Mouse (Mus musculus) hindbrain, embryonic 15.5 days (tissue): ENCODE results near the gene Tmem163. TPM values are rescaled to one million over a fixed set of nuclear protein-coding genes. Genes with fewer than 3 reads are reported as not detected.

Experiments
- ATAC-seq: fragments of 200-750 bp; cut with Nextera tagmentation; 2 replicates; pipeline ENCODE4 v1.8.0; 2017; ENCODE audit warnings: low read depth, moderate number of reproducible peaks, moderate TSS enrichment; ENCODE audit not compliant: low FRiP score
- H3K27ac ChIP-seq: fragments of 300-500 bp; sonication (generic); replicated peaks from 2 replicates; pipeline ENCODE4 v1.5.1; 2015; ENCODE audit warnings: mild to moderate bottlenecking, inconsistent platforms
- H3K27me3 ChIP-seq: fragments of 300-500 bp; sonication (generic); 2 replicates; pipeline ENCODE4 v1.6.1; 2015; ENCODE audit warnings: control low read depth, inconsistent platforms
- H3K36me3 ChIP-seq: fragments of 300-500 bp; sonication (generic); 2 replicates; pipeline ENCODE4 v1.6.1; 2015; ENCODE audit warnings: control low read depth, inconsistent platforms
- H3K4me1 ChIP-seq: fragments of 300-500 bp; sonication (generic); replicated peaks from 2 replicates; pipeline ENCODE4 v1.6.1; 2015; ENCODE audit warnings: control low read depth, inconsistent platforms
- H3K4me2 ChIP-seq: fragments of 300-500 bp; sonication (generic); 2 replicates; pipeline ENCODE4 v1.6.1; 2015; ENCODE audit warnings: moderate library complexity, mild to moderate bottlenecking, inconsistent platforms
- H3K4me3 ChIP-seq: fragments of 300-500 bp; sonication (generic); 2 replicates; pipeline ENCODE4 v1.5.1; 2015; ENCODE audit warnings: mild to moderate bottlenecking, inconsistent platforms
- H3K9ac ChIP-seq: fragments of 300-500 bp; sonication (generic); 2 replicates; pipeline ENCODE4 v1.6.1; 2015; ENCODE audit warnings: inconsistent platforms
- H3K9me3 ChIP-seq: fragments of 300-500 bp; sonication (generic); 2 replicates; pipeline ENCODE4 v1.6.1; 2016; ENCODE audit warnings: control low read depth, inconsistent platforms
- WGBS: fragments of 180-500 bp; shearing (Covaris S2); methylation state at CpG from one replicate; pipeline ENCODE4 v1.1.7; 2015; 5-methylcytosine and 5-hydroxymethylcytosine counted together
- polyA plus RNA-seq: library from polyadenylated mRNA; unstranded; fragments of >200 nt; fragmentation: Nextera tagmentation; extraction: Ambion mirVana; gene quantifications from 2 replicates; pipeline ENCODE4 v1.2.1, GENCODE M21; 2015

The Tmem163 gene
- polyA plus RNA-seq = 49.5 and 56.9 TPM in 2 replicates

GRCm38 (mm10) chr1:127679498-127680133 is at the start of gene Tmem163:
TSS of gene Tmem163 (minus strand) at chr1:127679548.
- peaks cover 10% of the 10 kb centered on the region; the same call in 1 of the 2 replicates for H3K27me3 ChIP-seq
- peak within 1 kb of the TSS; percentile 71; the same call in 1 of the 2 replicates for H3K9ac ChIP-seq
- H3K4me3 ChIP-seq = peak within 1 kb of the TSS; percentile 68
- H3K4me1 ChIP-seq = peaks cover 29% of the 10 kb centered on the region
- H3K4me2 ChIP-seq = peak within 1 kb of the TSS; percentile 95
- no peaks in the 10 kb centered on the region for H3K36me3 ChIP-seq
- ATAC-seq = no peak
- peak within 1 kb of the TSS; percentile 66 for H3K27ac ChIP-seq
- no peaks in the 10 kb centered on the region for H3K9me3 ChIP-seq
- WGBS = 10% methylated on average over 18 of the region's 18 CpGs

- H3K4me1 ChIP-seq = no peaks in the 10 kb centered on the region
- H3K4me3 ChIP-seq = no peak within 1 kb of the TSS
- WGBS = 92% methylated on average over 4 of the region's 4 CpGs
- H3K27me3 ChIP-seq = no peaks in the 10 kb centered on the region
- H3K27ac ChIP-seq = no peak within 1 kb of the TSS
- no peak within 1 kb of the TSS for H3K4me2 ChIP-seq
- no peak for ATAC-seq
- H3K9ac ChIP-seq = no peak within 1 kb of the TSS
- H3K9me3 ChIP-seq = 0 out of 2 replicates have a peak, but pooled peaks cover 2% of the 10 kb centered on the region
- H3K36me3 ChIP-seq = no peaks in the 10 kb centered on the region
Measured at GRCm38 (mm10) chr1:127729096-127729495, 49.7 kb upstream of the Tmem163 start, which contains the start of gene Acmsd. TSS of gene Acmsd (plus strand) at chr1:127729413.

GRCm38 (mm10) chr1:127723596-127723995 is 44.2 kb upstream of the Tmem163 start:
- Histone ChIP-seq H3K36me3 (no peaks in the 10 kb centered on the region), H3K27ac (no peak overlapping the region), H3K4me3 (no peak overlapping the region), H3K4me1 (no peaks in the 10 kb centered on the region), H3K27me3 (no peaks in the 10 kb centered on the region), H3K9me3 (no peaks in the 10 kb centered on the region), H3K4me2 (no peak overlapping the region), H3K9ac (no peak overlapping the region)
- WGBS = 47% methylated on average over 2 of the region's 2 CpGs
- ATAC-seq = no peak

DNA sequence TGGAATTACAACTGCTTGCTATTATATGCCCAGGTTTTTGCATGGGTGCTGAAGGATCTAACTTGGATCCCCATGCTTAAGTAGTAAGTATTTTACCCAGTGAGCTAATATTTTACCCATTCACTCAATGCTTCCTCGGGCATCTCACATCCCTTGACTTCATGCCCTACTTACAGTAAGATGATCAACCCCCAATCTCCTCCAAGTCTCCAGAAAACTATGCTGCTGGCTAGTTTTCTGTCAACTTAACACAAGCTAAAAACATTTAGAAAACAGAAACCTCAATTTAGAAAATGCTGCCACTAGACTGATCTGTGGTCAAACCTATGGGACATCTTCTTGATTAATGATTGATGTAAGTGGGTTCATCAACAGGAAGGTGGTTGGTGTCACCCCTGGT is 38.9 kb upstream of the Tmem163 start:
- Histone ChIP-seq H3K4me1 (no peaks in the 10 kb centered on the region), H3K4me3 (no peak overlapping the region), H3K9me3 (no peaks in the 10 kb centered on the region), H3K9ac (no peak overlapping the region), H3K36me3 (no peaks in the 10 kb centered on the region), H3K4me2 (no peak overlapping the region), H3K27ac (no peak overlapping the region), H3K27me3 (no peaks in the 10 kb centered on the region)
- ATAC-seq = no peak
- 88% methylated on average over 1 of the region's 1 CpGs for WGBS

- no peak for ATAC-seq
- H3K9ac ChIP-seq = no peak overlapping the region
- H3K27me3 ChIP-seq = no peaks in the 10 kb centered on the region
- H3K36me3 ChIP-seq = no peaks in the 10 kb centered on the region
- H3K27ac ChIP-seq = no peak overlapping the region
- no peak overlapping the region for H3K4me3 ChIP-seq
- 91% methylated on average over 8 of the region's 8 CpGs for WGBS
- no peak overlapping the region for H3K4me2 ChIP-seq
- no peaks in the 10 kb centered on the region for H3K4me1 ChIP-seq
- H3K9me3 ChIP-seq = no peaks in the 10 kb centered on the region
Measured at GRCm38 (mm10) chr1:127716441-127716840, 37.1 kb upstream of the Tmem163 start.

- Histone ChIP-seq H3K36me3 (no peaks in the 10 kb centered on the region), H3K9ac (no peak overlapping the region), H3K9me3 (no peaks in the 10 kb centered on the region), H3K4me3 (no peak overlapping the region), H3K27ac (no peak overlapping the region), H3K4me2 (no peak overlapping the region), H3K27me3 (no peaks in the 10 kb centered on the region), H3K4me1 (0 out of 2 replicates have a peak, but pooled peaks cover 4% of the 10 kb centered on the region)
- ATAC-seq = peak; percentile 27; the same call in 1 of the 2 replicates
- 55% methylated on average over 5 of the region's 5 CpGs for WGBS
Measured at GRCm38 (mm10) chr1:127706269-127706668, 26.9 kb upstream of the Tmem163 start.

DNA sequence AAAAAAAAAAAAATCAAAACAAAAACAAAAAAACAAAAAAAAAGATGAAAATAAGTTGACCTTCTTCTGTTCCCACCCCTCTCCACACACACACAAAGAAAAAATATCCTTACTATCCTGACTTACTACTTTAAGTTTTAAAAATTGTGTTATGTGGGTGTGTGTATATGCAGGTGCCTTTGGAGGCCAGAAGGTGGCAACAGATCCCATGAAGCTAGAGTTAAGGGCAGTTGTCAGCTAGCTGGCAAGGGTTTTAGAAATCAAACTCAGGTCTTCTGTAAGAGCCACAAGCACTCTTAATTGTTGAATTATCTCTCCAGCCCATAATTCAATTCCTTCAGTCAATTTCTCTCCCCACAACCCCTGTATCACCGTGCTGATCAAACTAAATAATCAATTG is 22.8 kb upstream of the Tmem163 start:
- no peak overlapping the region for H3K4me2 ChIP-seq
- H3K36me3 ChIP-seq = no peaks in the 10 kb centered on the region
- no peak overlapping the region for H3K27ac ChIP-seq
- ATAC-seq = no peak
- 0 out of 2 replicates have a peak, but pooled peaks cover 4% of the 10 kb centered on the region for H3K4me1 ChIP-seq
- 86% methylated on average over 1 of the region's 1 CpGs for WGBS
- no peaks in the 10 kb centered on the region for H3K9me3 ChIP-seq
- H3K27me3 ChIP-seq = no peaks in the 10 kb centered on the region
- H3K4me3 ChIP-seq = no peak overlapping the region
- no peak overlapping the region for H3K9ac ChIP-seq

- no peaks in the 10 kb centered on the region for H3K27me3 ChIP-seq
- H3K4me2 ChIP-seq = no peak overlapping the region
- 22% methylated on average over 2 of the region's 2 CpGs for WGBS
- H3K4me3 ChIP-seq = no peak overlapping the region
- H3K9ac ChIP-seq = no peak overlapping the region
- no peaks in the 10 kb centered on the region for H3K4me1 ChIP-seq
- no peaks in the 10 kb centered on the region for H3K36me3 ChIP-seq
- ATAC-seq = no peak
- no peaks in the 10 kb centered on the region for H3K9me3 ChIP-seq
- no peak overlapping the region for H3K27ac ChIP-seq
Measured at GRCm38 (mm10) chr1:127696533-127696932, 17.2 kb upstream of the Tmem163 start.

DNA sequence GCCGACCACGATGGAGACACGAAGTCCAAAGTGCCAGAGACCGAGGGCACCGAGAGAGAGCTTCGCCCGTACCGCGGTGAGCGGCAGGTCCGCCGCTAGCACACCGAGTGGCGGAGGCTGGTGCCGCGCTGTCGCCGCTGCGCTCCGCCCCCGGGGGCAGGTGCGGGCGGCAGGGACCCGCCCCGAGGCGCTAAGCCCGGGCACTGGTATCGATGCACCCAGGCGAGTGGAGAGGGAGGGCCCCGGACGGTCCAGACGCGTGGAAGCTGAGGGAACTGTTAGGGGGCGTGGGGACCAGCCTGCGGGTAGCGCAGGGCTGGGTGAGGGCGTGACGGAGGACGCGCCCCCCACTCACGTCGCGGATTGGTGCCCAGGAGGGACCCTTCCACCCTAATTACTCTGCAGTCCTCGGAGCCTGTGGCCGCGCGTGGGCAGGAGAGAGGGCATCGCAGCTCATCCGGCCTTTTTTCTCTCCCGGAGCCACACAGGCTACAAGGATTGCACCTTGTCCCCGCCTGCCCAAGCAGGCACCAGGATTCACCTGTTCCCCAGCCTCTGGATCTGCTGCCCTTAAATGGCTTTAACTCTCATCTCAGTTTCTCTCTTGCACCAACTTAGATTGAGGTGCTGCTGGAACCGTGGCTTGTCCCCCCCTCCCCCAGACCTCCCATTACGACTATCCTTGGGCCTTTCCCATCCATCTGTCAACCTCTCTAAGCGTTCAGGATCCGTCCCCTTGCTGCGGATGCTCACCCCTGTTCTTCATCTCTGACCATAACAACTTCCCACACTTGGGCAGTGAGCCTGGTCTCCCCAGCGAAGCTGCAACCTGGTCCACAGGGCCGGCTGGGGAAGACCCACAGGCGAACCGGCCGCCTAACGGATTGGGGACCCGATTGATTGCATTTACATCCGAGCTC is 1.4 kb downstream of the Tmem163 start:
- peak; percentile 76 for ATAC-seq
- peak overlapping the region; percentile 71 for H3K9ac ChIP-seq
- peak overlapping the region; percentile 95 for H3K4me2 ChIP-seq
- H3K27me3 ChIP-seq = peaks cover 10% of the 10 kb centered on the region; the same call in 1 of the 2 replicates
- H3K27ac ChIP-seq = peak overlapping the region; percentile 66
- H3K9me3 ChIP-seq = no peaks in the 10 kb centered on the region
- H3K36me3 ChIP-seq = no peaks in the 10 kb centered on the region
- H3K4me3 ChIP-seq = peak overlapping the region; percentile 68
- peaks cover 34% of the 10 kb centered on the region for H3K4me1 ChIP-seq
- WGBS = 1% methylated on average over 61 of the region's 64 CpGs

GRCm38 (mm10) chr1:127677131-127677631 is 2.2 kb downstream of the Tmem163 start:
- peaks cover 10% of the 10 kb centered on the region; the same call in 1 of the 2 replicates for H3K27me3 ChIP-seq
- peaks cover 34% of the 10 kb centered on the region for H3K4me1 ChIP-seq
- peak; percentile 37; the same call in 1 of the 2 replicates for ATAC-seq
- H3K36me3 ChIP-seq = no peaks in the 10 kb centered on the region
- H3K9ac ChIP-seq = peak overlapping the region; percentile 71
- no peaks in the 10 kb centered on the region for H3K9me3 ChIP-seq
- WGBS = under 1% methylated on average over 41 of the region's 44 CpGs
- H3K27ac ChIP-seq = peak overlapping the region; percentile 66
- H3K4me2 ChIP-seq = peak overlapping the region; percentile 95
- H3K4me3 ChIP-seq = peak overlapping the region; percentile 68

DNA sequence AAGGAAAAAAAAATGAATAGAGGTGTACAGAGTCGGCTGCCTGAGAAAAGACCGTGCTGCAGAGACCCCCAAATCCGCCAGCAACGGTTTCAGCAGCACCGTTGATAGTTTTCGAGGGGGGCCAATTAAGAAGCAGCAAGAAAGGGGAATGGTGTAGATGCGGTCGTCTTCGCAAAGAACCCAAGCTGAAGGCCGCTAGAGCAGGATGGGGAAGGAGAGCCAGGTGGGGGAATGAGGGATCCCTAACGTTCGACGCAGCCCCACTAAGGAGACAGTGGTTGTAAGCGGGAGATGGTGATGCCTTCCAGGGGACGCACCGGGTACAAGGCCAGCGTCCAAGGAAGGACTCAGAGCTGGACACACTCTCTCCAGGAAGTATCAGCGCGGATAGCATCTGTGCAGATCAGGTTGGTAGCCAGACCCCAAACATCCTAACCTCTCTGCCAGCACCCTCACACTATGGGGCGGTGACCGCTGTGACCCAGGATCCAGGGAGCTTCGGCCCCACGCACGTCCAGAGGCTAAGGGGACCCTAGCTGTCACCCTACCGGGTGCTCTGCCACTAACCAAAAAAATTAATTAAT is 2.7 kb downstream of the Tmem163 start:
- ATAC-seq = peak; percentile 33
- Histone ChIP-seq H3K9ac (peak overlapping the region; percentile 71), H3K27ac (peak overlapping the region; percentile 66), H3K27me3 (peaks cover 10% of the 10 kb centered on the region; the same call in 1 of the 2 replicates), H3K9me3 (no peaks in the 10 kb centered on the region), H3K36me3 (no peaks in the 10 kb centered on the region), H3K4me1 (peaks cover 34% of the 10 kb centered on the region), H3K4me2 (peak overlapping the region; percentile 95), H3K4me3 (peak overlapping the region; percentile 68)
- WGBS = 3% methylated on average over 25 of the region's 25 CpGs
